Mouse (Mus musculus) heart, embryonic 14.5 days (tissue): Measurements from ENCODE around the gene Arhgap31. TPM values are rescaled to one million over a fixed set of nuclear protein-coding genes. Genes with fewer than 3 reads are reported as not detected.
A peak's percentile ranks its signal among the peaks of the same experiment; 100 is the strongest.

ENCODE experiments used
- ATAC-seq: fragments of 200-750 bp; cut with Nextera tagmentation; 2 replicates; pipeline ENCODE4 v1.8.0; 2017; ENCODE audit warnings: low read depth, moderate TSS enrichment; ENCODE audit not compliant: insufficient number of reproducible peaks, insufficient read depth, low FRiP score
- H3K27ac ChIP-seq, 2 experiments: fragments of 200-500 bp in 1 of 2; fragments of 300-500 bp in 1 of 2; sonication (generic) in 1 of 2; replicated peaks in 1 of 2; 2 replicates each; pipeline ENCODE4 v1.5.1; 2012 to 2014; ENCODE audit warnings: low read depth in 2 of 2, low read length in 2 of 2, control low read depth in 1 of 2, mild to moderate bottlenecking in 1 of 2, mixed read lengths in 1 of 2; ENCODE audit not compliant: control insufficient read depth in 1 of 2, insufficient read depth in 1 of 2
- H3K27me3 ChIP-seq: fragments of 300-500 bp; sonication (generic); 2 replicates; pipeline ENCODE4 v1.6.1; 2014; ENCODE audit warnings: mild to moderate bottlenecking, low read length, control low read depth; ENCODE audit not compliant: control insufficient read depth, insufficient read depth
- H3K36me3 ChIP-seq: fragments of 300-500 bp; sonication (generic); 2 replicates; pipeline ENCODE4 v1.6.1; 2014; ENCODE audit warnings: mild to moderate bottlenecking, control low read depth, low read length, mixed read lengths; ENCODE audit not compliant: control insufficient read depth, insufficient read depth
- H3K4me1 ChIP-seq, 2 experiments: fragments of 200-500 bp in 1 of 2; fragments of 300-500 bp in 1 of 2; sonication (generic) in 1 of 2; 2 replicates each; pipeline ENCODE4 v1.6.1; 2012 to 2014; ENCODE audit warnings: low read length in 2 of 2, control low read depth in 1 of 2, mixed read lengths in 1 of 2; ENCODE audit not compliant: control insufficient read depth in 2 of 2, insufficient read depth in 2 of 2
- H3K4me2 ChIP-seq: fragments of 300-500 bp; sonication (generic); 2 replicates; pipeline ENCODE4 v1.6.1; 2014; ENCODE audit warnings: mild to moderate bottlenecking, low read length
- H3K4me3 ChIP-seq, 2 experiments: fragments of 200-500 bp in 1 of 2; fragments of 300-500 bp in 1 of 2; sonication (generic) in 1 of 2; 2 replicates each; pipeline ENCODE4 v1.5.1; 2012 to 2014; ENCODE audit warnings: low read length in 2 of 2, mild to moderate bottlenecking in 2 of 2, control low read depth in 1 of 2, low read depth in 1 of 2, moderate library complexity in 1 of 2; ENCODE audit not compliant: control insufficient read depth in 1 of 2, insufficient read depth in 1 of 2
- H3K9ac ChIP-seq: fragments of 300-500 bp; sonication (generic); 2 replicates; pipeline ENCODE4 v1.6.1; 2014; ENCODE audit warnings: mild to moderate bottlenecking, low read length
- H3K9me3 ChIP-seq: fragments of 300-500 bp; sonication (generic); 2 replicates; pipeline ENCODE4 v1.6.1; 2016; ENCODE audit warnings: low read length, control low read depth; ENCODE audit not compliant: control insufficient read depth
- WGBS: fragments of 180-500 bp; shearing (Covaris S2); extraction: QIAGEN DNeasy Blood & Tissue Kit; methylation state at CpG from one replicate; pipeline ENCODE4 v1.1.7; 2014; 5-methylcytosine and 5-hydroxymethylcytosine counted together
- polyA plus RNA-seq: library from polyadenylated mRNA; unstranded; fragments of >200 nt; fragmentation: Nextera tagmentation; extraction: Ambion mirVana; gene quantifications from 2 replicates; pipeline ENCODE4 v1.2.1, GENCODE M21; 2014

The Arhgap31 gene
- polyA plus RNA-seq, 1 experiment from 2014 or later, result 51.3 TPM

- Histone ChIP-seq H3K9ac (peak overlapping the region; percentile 32), H3K4me2 (peak overlapping the region; percentile 28), H3K4me3 (no peak overlapping the region), H3K27me3 (no peaks in the 10 kb centered on the region), H3K36me3 (peaks cover 40% of the 10 kb centered on the region), H3K27ac (peak overlapping the region; percentile 50 to 52), H3K4me1 (peaks cover 50 to 85% of the 10 kb centered on the region in 2 experiments), H3K9me3 (no peaks in the 10 kb centered on the region)
- peak; percentile 52; the same call in 1 of the 2 replicates for ATAC-seq
- 16% methylated on average over 7 of the region's 7 CpGs for WGBS
Measured at GRCm38 (mm10) chr16:38706782-38707181, 6.3 kb downstream of the Arhgap31 start.

- Histone ChIP-seq H3K36me3 (peaks cover 40% of the 10 kb centered on the region), H3K4me2 (peak overlapping the region; percentile 28)
- ATAC-seq, result no peak
Measured at GRCm38 (mm10) chr16:38705531-38706281, 7.4 kb downstream of the Arhgap31 start.

GRCm38 (mm10) chr16:38703501-38703900 lies 9.6 kb downstream of the Arhgap31 start:
- ATAC-seq, result no peak
- H3K4me3 ChIP-seq, result no peak overlapping the region
- WGBS, result 37% methylated on average over 6 of the region's 6 CpGs
- H3K9me3 ChIP-seq, result no peaks in the 10 kb centered on the region
- peaks cover 50 to 90% of the 10 kb centered on the region in 2 experiments for H3K4me1 ChIP-seq
- 0 out of 2 replicates have a peak overlapping the region, but pooled peaks have one; percentile 21 for H3K9ac ChIP-seq
- H3K27ac ChIP-seq, result peak overlapping the region in 1 of 2 experiments; percentile 34; a peak in 1 of 4 replicates
- H3K27me3 ChIP-seq, result no peaks in the 10 kb centered on the region
- H3K4me2 ChIP-seq, result no peak overlapping the region
- H3K36me3 ChIP-seq, result peaks cover 38% of the 10 kb centered on the region

More at GRCm38 (mm10) chr16:38705531-38706281, 7.4 kb downstream of the Arhgap31 start:
- Histone ChIP-seq H3K9me3 (no peaks in the 10 kb centered on the region), H3K9ac (peak overlapping the region; percentile 32; the same call in 1 of the 2 replicates), H3K27ac (peak overlapping the region; percentile 29 to 52), H3K4me3 (no peak overlapping the region), H3K27me3 (no peaks in the 10 kb centered on the region), H3K4me1 (peaks cover 55 to 95% of the 10 kb centered on the region in 2 experiments)
- WGBS, result 48% methylated on average over 9 of the region's 9 CpGs

GRCm38 (mm10) chr16:38702316-38702715 lies 10.8 kb downstream of the Arhgap31 start:
- peaks cover 34% of the 10 kb centered on the region for H3K36me3 ChIP-seq
- H3K4me2 ChIP-seq, result peak overlapping the region; percentile 51
- no peak overlapping the region for H3K4me3 ChIP-seq
- peak overlapping the region; percentile 42; the same call in 1 of the 2 replicates for H3K9ac ChIP-seq
- H3K27ac ChIP-seq, result peak overlapping the region; percentile 41 to 81
- H3K4me1 ChIP-seq, result peaks cover 46 to 86% of the 10 kb centered on the region in 2 experiments
- 35% methylated on average over 3 of the region's 3 CpGs for WGBS
- no peak for ATAC-seq
- no peaks in the 10 kb centered on the region for H3K27me3 ChIP-seq
- H3K9me3 ChIP-seq, result no peaks in the 10 kb centered on the region

GRCm38 (mm10) chr16:38701492-38702185 lies 11.4 kb downstream of the Arhgap31 start:
- ATAC-seq, result no peak
- H3K4me2 ChIP-seq, result peak overlapping the region; percentile 51
- peak overlapping the region; percentile 80 to 81 for H3K27ac ChIP-seq
- H3K4me1 ChIP-seq, result peaks cover 40 to 79% of the 10 kb centered on the region in 2 experiments
- 15% methylated on average over 9 of the region's 9 CpGs for whole genome bisulfite sequencing
- H3K9me3 ChIP-seq, result no peaks in the 10 kb centered on the region
- no peaks in the 10 kb centered on the region for H3K27me3 ChIP-seq
- H3K4me3 ChIP-seq, result no peak overlapping the region
- H3K36me3 ChIP-seq, result peaks cover 32% of the 10 kb centered on the region
- peak overlapping the region; percentile 50; the same call in 1 of the 2 replicates for H3K9ac ChIP-seq

GRCm38 (mm10) chr16:38700392-38701162 lies 12.5 kb downstream of the Arhgap31 start:
- Histone ChIP-seq H3K36me3 (peaks cover 27% of the 10 kb centered on the region), H3K4me1 (peaks cover 31 to 73% of the 10 kb centered on the region in 2 experiments), H3K9ac (no peak overlapping the region), H3K9me3 (no peaks in the 10 kb centered on the region), H3K27me3 (no peaks in the 10 kb centered on the region), H3K4me2 (peak overlapping the region; percentile 17), H3K27ac (peak overlapping the region; percentile 29 to 53; a peak in 3 of 4 replicates), H3K4me3 (no peak overlapping the region)
- 49% methylated on average over 16 of the region's 16 CpGs for WGBS
- ATAC-seq, result no peak

- Histone ChIP-seq H3K9ac (no peak overlapping the region), H3K36me3 (peaks cover 41% of the 10 kb centered on the region), H3K27ac (no peak overlapping the region), H3K4me3 (no peak overlapping the region), H3K4me2 (no peak overlapping the region), H3K27me3 (no peaks in the 10 kb centered on the region), H3K4me1 (peaks cover 24 to 52% of the 10 kb centered on the region in 2 experiments), H3K9me3 (no peaks in the 10 kb centered on the region)
- no peak for ATAC-seq
- 90% methylated on average over 5 of the region's 5 CpGs for WGBS
Measured at GRCm38 (mm10) chr16:38697611-38698010, 15.5 kb downstream of the Arhgap31 start.
